Mouse (Mus musculus) liver, embryonic 14.5 days (tissue): ENCODE measurements around the gene Cbx6. TPM values are rescaled to one million over a fixed set of nuclear protein-coding genes. Genes with fewer than 3 reads are reported as not detected.

Experiments
- ATAC-seq: fragments of 200-750 bp; cut with Nextera tagmentation; 2 replicates; pipeline ENCODE4 v1.8.0; 2017; ENCODE audit warnings: moderate number of reproducible peaks, mild to moderate bottlenecking, moderate library complexity; ENCODE audit not compliant: insufficient read depth
- DNase-seq, 3 experiments: peaks; one replicate each; pipeline ENCODE4 v3.0.0-alpha.2; 2012 to 2013; ENCODE audit warnings: low read depth in 3 of 3, low spot score in 3 of 3
- H3K27ac ChIP-seq: fragments of 300-500 bp; sonication (generic); 2 replicates; pipeline ENCODE4 v1.5.1; 2014; ENCODE audit warnings: moderate library complexity, mild to moderate bottlenecking, control low read depth, inconsistent platforms
- H3K27me3 ChIP-seq: fragments of 300-500 bp; sonication (generic); 2 replicates; pipeline ENCODE4 v1.6.1; 2014; ENCODE audit warnings: mild to moderate bottlenecking, low read length, moderate library complexity; ENCODE audit not compliant: control insufficient read depth, insufficient read depth
- H3K36me3 ChIP-seq: fragments of 300-500 bp; sonication (generic); replicated peaks from 2 replicates; pipeline ENCODE4 v1.6.1; 2014; ENCODE audit warnings: low read depth; ENCODE audit not compliant: control insufficient read depth, insufficient read depth
- H3K4me1 ChIP-seq, 2 experiments: fragments of 200-500 bp in 1 of 2; fragments of 300-500 bp in 1 of 2; sonication (generic) in 1 of 2; replicated peaks; 2 replicates each; pipeline ENCODE4 v1.6.1; 2012 to 2014; ENCODE audit warnings: antibody characterized with exemption in 1 of 2, inconsistent platforms in 1 of 2, low read length in 1 of 2; ENCODE audit not compliant: control insufficient read depth in 2 of 2, insufficient read depth in 2 of 2
- H3K4me2 ChIP-seq: fragments of 300-500 bp; sonication (generic); 2 replicates; pipeline ENCODE4 v1.6.1; 2014; ENCODE audit warnings: low read depth, mild to moderate bottlenecking, control low read depth, moderate library complexity
- H3K4me3 ChIP-seq, 2 experiments: fragments of 200-500 bp in 1 of 2; fragments of 300-500 bp in 1 of 2; sonication (generic) in 1 of 2; 2 replicates each; pipeline ENCODE4 v1.5.1; 2012 to 2014; ENCODE audit warnings: low read depth in 2 of 2, low read length in 2 of 2, mild to moderate bottlenecking in 2 of 2, control low read depth in 1 of 2, inconsistent platforms in 1 of 2, moderate library complexity in 1 of 2; ENCODE audit not compliant: insufficient read depth in 1 of 2
- H3K9ac ChIP-seq: fragments of 300-500 bp; sonication (generic); replicated peaks from 2 replicates; pipeline ENCODE4 v1.6.1; 2014; ENCODE audit warnings: mild to moderate bottlenecking, control low read depth, moderate library complexity
- H3K9me3 ChIP-seq: fragments of 300-500 bp; sonication (generic); 2 replicates; pipeline ENCODE4 v1.6.1; 2016; ENCODE audit warnings: low read length, mixed read lengths; ENCODE audit not compliant: control insufficient read depth
- CTCF ChIP-seq: IDR thresholded peaks from 2 replicates; pipeline ENCODE4 v1.5.1; 2016; ENCODE audit warnings: antibody characterized with exemption, low read depth, control low read depth
- EP300 ChIP-seq: IDR thresholded peaks from 2 replicates; pipeline ENCODE4 v1.6.1; 2016; ENCODE audit warnings: antibody characterized with exemption, low read depth
- WGBS: fragments of 180-500 bp; shearing (Covaris S2); extraction: QIAGEN DNeasy Blood & Tissue Kit; methylation state at CpG from one replicate; pipeline ENCODE4 v1.1.7; 2014; ENCODE audit not compliant: insufficient replicate concordance; 5-methylcytosine and 5-hydroxymethylcytosine counted together
- polyA plus RNA-seq, 2 experiments: library from polyadenylated mRNA; depleted of rRNA in 1 of 2; stranded (reverse) in 1 of 2; unstranded in 1 of 2; fragments of >200 nt; fragmentation: Nextera tagmentation in 1 of 2; extraction: Ambion mirVana in 1 of 2; gene quantifications; 2 replicates each; pipeline versions ENCODE4 v1.2.1 to v1.2.3; 2012 to 2014

The Cbx6 gene
- polyA plus RNA-seq, 2 experiments: 2.9 to 7.2 TPM

GRCm38 (mm10) chr15:79787815-79788214, 46.7 kb downstream of the Cbx6 start:
- DNase-seq (no peak), ATAC-seq (no peak)
- no peak overlapping the region for H3K27ac ChIP-seq
- H3K4me2 ChIP-seq: no peak overlapping the region
- no peaks in the 10 kb centered on the region for H3K4me1 ChIP-seq
- 54% methylated on average over 8 of the region's 8 CpGs for WGBS
- no peak overlapping the region for H3K4me3 ChIP-seq
- H3K27me3 ChIP-seq: no peaks in the 10 kb centered on the region; the same call in 1 of the 2 replicates
- no peak for TF ChIP-seq CTCF
- no peak for TF ChIP-seq EP300
- no peak overlapping the region for H3K9ac ChIP-seq
- no peaks in the 10 kb centered on the region for H3K36me3 ChIP-seq
- H3K9me3 ChIP-seq: no peaks in the 10 kb centered on the region

GRCm38 (mm10) chr15:79785056-79785455, 49.4 kb downstream of the Cbx6 start:
- 45% methylated on average over 1 of the region's 1 CpGs for WGBS

DNA sequence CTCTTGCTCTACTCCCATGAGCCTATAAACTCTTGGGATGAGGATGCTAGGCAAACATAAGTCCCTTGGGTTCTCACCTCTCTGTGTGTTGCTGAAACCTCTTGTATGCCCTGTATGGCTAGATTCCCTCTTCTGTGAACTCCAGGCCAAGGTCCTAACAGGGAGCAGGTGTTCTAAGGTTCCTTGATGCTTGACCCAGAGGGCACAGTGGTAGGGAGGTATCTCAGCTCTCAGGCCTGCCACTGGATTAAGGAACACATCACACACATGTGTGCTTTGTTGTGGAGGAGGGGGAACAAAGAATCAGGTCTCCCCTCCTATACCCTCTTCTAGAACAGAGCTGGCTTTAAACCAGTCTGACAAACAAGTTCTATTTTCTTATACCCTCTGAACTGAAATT, 56.7 kb downstream of the Cbx6 start, which contains the start of gene Dnal4:
TSS of gene Dnal4 (minus strand) at position 101 of the 400 bp plus-strand sequence.
- no peak within 1 kb of the TSS for H3K27ac ChIP-seq

More at GRCm38 (mm10) chr15:79785056-79785455, 49.4 kb downstream of the Cbx6 start:
- Histone ChIP-seq H3K9ac (no peak overlapping the region), H3K36me3 (no peaks in the 10 kb centered on the region), H3K27me3 (no peaks in the 10 kb centered on the region; the same call in 1 of the 2 replicates), H3K4me3 (no peak overlapping the region), H3K4me1 (no peaks in the 10 kb centered on the region), H3K9me3 (no peaks in the 10 kb centered on the region), H3K27ac (no peak overlapping the region), H3K4me2 (no peak overlapping the region)
- no peak for DNase-seq
- no peak for ATAC-seq
- no peak for TF ChIP-seq EP300
- TF ChIP-seq CTCF: no peak

GRCm38 (mm10) chr15:79775662-79776061, 58.8 kb downstream of the Cbx6 start:
- 52% methylated on average over 7 of the region's 7 CpGs for WGBS
- TF ChIP-seq EP300 (no peak), CTCF (no peak)
- no peak for DNase-seq

More for the DNA sequence above, 56.7 kb downstream of the Cbx6 start, which contains the start of gene Dnal4:
- Histone ChIP-seq H3K27me3 (no peaks in the 10 kb centered on the region), H3K4me1 (peaks cover 5 to 12% of the 10 kb centered on the region in 2 experiments; a peak in 3 of 4 replicates), H3K9me3 (no peaks in the 10 kb centered on the region), H3K4me3 (no peak within 1 kb of the TSS), H3K36me3 (no peaks in the 10 kb centered on the region), H3K9ac (no peak within 1 kb of the TSS), H3K4me2 (no peak within 1 kb of the TSS)
- ATAC-seq (no peak), DNase-seq (no peak)
- TF ChIP-seq EP300: no peak

GRCm38 (mm10) chr15:79774117-79775027, 60.1 kb downstream of the Cbx6 start:
- peak; percentile 99 for ATAC-seq
- peak overlapping the region; percentile 48 for H3K9ac ChIP-seq
- H3K27me3 ChIP-seq: no peaks in the 10 kb centered on the region
- no peak overlapping the region for H3K27ac ChIP-seq
- peak overlapping the region; percentile 87 for H3K4me2 ChIP-seq
- no peaks in the 10 kb centered on the region for H3K36me3 ChIP-seq
- H3K4me1 ChIP-seq: peaks cover 5 to 12% of the 10 kb centered on the region in 2 experiments; a peak in 3 of 4 replicates
- 1% methylated on average over 47 of the region's 50 CpGs for WGBS
- DNase-seq: peak; percentile 95 to 97 (median 96)
- H3K9me3 ChIP-seq: no peaks in the 10 kb centered on the region
- TF ChIP-seq CTCF (no peak), EP300 (no peak)
- peak overlapping the region; percentile 61 to 66 for H3K4me3 ChIP-seq

More at GRCm38 (mm10) chr15:79775662-79776061, 58.8 kb downstream of the Cbx6 start:
- no peaks in the 10 kb centered on the region for H3K9me3 ChIP-seq
- no peak overlapping the region for H3K4me2 ChIP-seq
- H3K9ac ChIP-seq: no peak overlapping the region
- peaks cover 5 to 12% of the 10 kb centered on the region in 2 experiments; a peak in 3 of 4 replicates for H3K4me1 ChIP-seq
- H3K27ac ChIP-seq: no peak overlapping the region
- H3K27me3 ChIP-seq: no peaks in the 10 kb centered on the region
- no peak for ATAC-seq
- no peak overlapping the region for H3K4me3 ChIP-seq
- H3K36me3 ChIP-seq: no peaks in the 10 kb centered on the region

Other genes starting within 250 kb of the Cbx6 start
- gene Dmc1, start 229.6 kb downstream of the Cbx6 start, polyA plus RNA-seq (2012; rRNA removed): 0.22 and 0.40 TPM in 2 replicates
- gene Dmc1, start 229.6 kb downstream of the Cbx6 start, polyA plus RNA-seq (2014; fragmentation: Nextera tagmentation; extraction: Ambion mirVana): 0.32 TPM in 2 replicates
- 0.26 and 0.35 TPM in 2 replicates for gene Fam227a, start 175.7 kb downstream of the Cbx6 start, polyA plus RNA-seq (2012; rRNA removed)
- gene Fam227a, start 175.7 kb downstream of the Cbx6 start, polyA plus RNA-seq (2014; fragmentation: Nextera tagmentation; extraction: Ambion mirVana): 0.06 TPM in 1 of 2 replicates, not detected in the other
- 4.0 and 4.6 TPM in 2 replicates for gene Cby1, start 175.5 kb downstream of the Cbx6 start, polyA plus RNA-seq (2012; rRNA removed)
- gene Cby1, start 175.5 kb downstream of the Cbx6 start, polyA plus RNA-seq (2014; fragmentation: Nextera tagmentation; extraction: Ambion mirVana): 13.4 and 15.7 TPM in 2 replicates
- gene Tomm22, start 163.8 kb downstream of the Cbx6 start, polyA plus RNA-seq (2012; rRNA removed): 51.1 and 58.4 TPM in 2 replicates
- gene Tomm22, start 163.8 kb downstream of the Cbx6 start, polyA plus RNA-seq (2014; fragmentation: Nextera tagmentation; extraction: Ambion mirVana): 142 and 148 TPM in 2 replicates
- gene Josd1, start 146.8 kb downstream of the Cbx6 start, polyA plus RNA-seq (2012; rRNA removed): 19.7 and 21.4 TPM in 2 replicates
- gene Josd1, start 146.8 kb downstream of the Cbx6 start, polyA plus RNA-seq (2014; fragmentation: Nextera tagmentation; extraction: Ambion mirVana): 13.0 and 13.2 TPM in 2 replicates
- gene Gtpbp1, start 143.8 kb downstream of the Cbx6 start, polyA plus RNA-seq (2012; rRNA removed): 23.5 and 23.7 TPM in 2 replicates
- gene Gtpbp1, start 143.8 kb downstream of the Cbx6 start, polyA plus RNA-seq (2014; fragmentation: Nextera tagmentation; extraction: Ambion mirVana): 22.6 and 28.2 TPM in 2 replicates
- gene Sun2, start 92.2 kb downstream of the Cbx6 start, polyA plus RNA-seq (2012; rRNA removed): 6.2 and 7.0 TPM in 2 replicates
- 1.6 TPM in 2 replicates for gene Sun2, start 92.2 kb downstream of the Cbx6 start, polyA plus RNA-seq (2014; fragmentation: Nextera tagmentation; extraction: Ambion mirVana)
- gene Dnal4, start 56.8 kb downstream of the Cbx6 start, polyA plus RNA-seq (2012; rRNA removed): 5.5 TPM in 2 replicates
- 6.3 and 6.8 TPM in 2 replicates for gene Dnal4, start 56.8 kb downstream of the Cbx6 start, polyA plus RNA-seq (2014; fragmentation: Nextera tagmentation; extraction: Ambion mirVana)
- gene Nptxr, start 29.9 kb downstream of the Cbx6 start, polyA plus RNA-seq (2012; rRNA removed): 0.09 and 0.13 TPM in 2 replicates
- 0.11 TPM in 1 of 2 replicates, not detected in the other for gene Nptxr, start 29.9 kb downstream of the Cbx6 start, polyA plus RNA-seq (2014; fragmentation: Nextera tagmentation; extraction: Ambion mirVana)
- not detected in 2 replicates for gene Npcd, start 451 bp downstream of the Cbx6 start, polyA plus RNA-seq (2012; rRNA removed)
- gene Npcd, start 451 bp downstream of the Cbx6 start, polyA plus RNA-seq (2014; fragmentation: Nextera tagmentation; extraction: Ambion mirVana): 0.08 TPM in 1 of 2 replicates, not detected in the other
- 23.5 and 29.8 TPM in 2 replicates for gene Apobec3, start 57.0 kb upstream of the Cbx6 start, polyA plus RNA-seq (2012; rRNA removed)
- 34.3 and 35.9 TPM in 2 replicates for gene Apobec3, start 57.0 kb upstream of the Cbx6 start, polyA plus RNA-seq (2014; fragmentation: Nextera tagmentation; extraction: Ambion mirVana)
- gene Cbx7, start 136.4 kb upstream of the Cbx6 start, polyA plus RNA-seq (2012; rRNA removed): 2.5 and 2.6 TPM in 2 replicates
- 0.62 and 1.3 TPM in 2 replicates for gene Cbx7, start 136.4 kb upstream of the Cbx6 start, polyA plus RNA-seq (2014; fragmentation: Nextera tagmentation; extraction: Ambion mirVana)
- 1.5 and 1.7 TPM in 2 replicates for gene Pdgfb, start 180.3 kb upstream of the Cbx6 start, polyA plus RNA-seq (2012; rRNA removed)
- 0.71 and 0.92 TPM in 2 replicates for gene Pdgfb, start 180.3 kb upstream of the Cbx6 start, polyA plus RNA-seq (2014; fragmentation: Nextera tagmentation; extraction: Ambion mirVana)